Mouse (Mus musculus) lung, adult 2 months (tissue): ENCODE measurements around the gene Nkg7. TPM values are rescaled to one million over a fixed set of nuclear protein-coding genes. Genes with fewer than 3 reads are reported as not detected.
"Not testable (repeated sequence)": the region's sequence is repeated elsewhere in the genome, so short reads cannot be mapped to it uniquely, and the experiment has no call there.

Experiments used
- DNase-seq: peaks from one replicate; pipeline ENCODE4 v3.0.0; 2022
- H3K4me1 ChIP-seq: fragments of 200-500 bp; 2 replicates; pipeline ENCODE4 v1.6.1; 2011; ENCODE audit warnings: low read length; ENCODE audit not compliant: control insufficient read depth, insufficient read depth
- H3K4me3 ChIP-seq: fragments of 200-500 bp; replicated peaks from 2 replicates; pipeline ENCODE3; 2011; ENCODE audit warnings: low read depth, mild to moderate bottlenecking, control low read depth, low read length; ENCODE audit errors: extremely low read depth
- CTCF ChIP-seq: fragments of 200-500 bp; IDR thresholded peaks from 2 replicates; pipeline ENCODE4 v1.5.1; 2011; ENCODE audit warnings: mild to moderate bottlenecking, low read length, control low read depth; ENCODE audit not compliant: insufficient read depth
- POLR2A ChIP-seq: fragments of 200-500 bp; IDR thresholded peaks from 2 replicates; pipeline ENCODE4 v1.6.1; 2011; ENCODE audit warnings: low read depth, mild to moderate bottlenecking, control low read depth, low read length, borderline replicate concordance; ENCODE audit errors: extremely low read depth
- WGBS: fragments of 180-500 bp; shearing (Covaris S2); methylation state at CpG from one replicate; pipeline ENCODE4 v1.1.7; 2018; 5-methylcytosine and 5-hydroxymethylcytosine counted together
- polyA plus RNA-seq: library from polyadenylated mRNA; depleted of rRNA; stranded (reverse); fragments of >200 nt; gene quantifications from 2 replicates; pipeline ENCODE4 v1.2.3, GENCODE M21; 2012; rRNA removed

Nkg7 gene
- 17.3 and 19.7 TPM in 2 replicates for polyA plus RNA-seq

DNA sequence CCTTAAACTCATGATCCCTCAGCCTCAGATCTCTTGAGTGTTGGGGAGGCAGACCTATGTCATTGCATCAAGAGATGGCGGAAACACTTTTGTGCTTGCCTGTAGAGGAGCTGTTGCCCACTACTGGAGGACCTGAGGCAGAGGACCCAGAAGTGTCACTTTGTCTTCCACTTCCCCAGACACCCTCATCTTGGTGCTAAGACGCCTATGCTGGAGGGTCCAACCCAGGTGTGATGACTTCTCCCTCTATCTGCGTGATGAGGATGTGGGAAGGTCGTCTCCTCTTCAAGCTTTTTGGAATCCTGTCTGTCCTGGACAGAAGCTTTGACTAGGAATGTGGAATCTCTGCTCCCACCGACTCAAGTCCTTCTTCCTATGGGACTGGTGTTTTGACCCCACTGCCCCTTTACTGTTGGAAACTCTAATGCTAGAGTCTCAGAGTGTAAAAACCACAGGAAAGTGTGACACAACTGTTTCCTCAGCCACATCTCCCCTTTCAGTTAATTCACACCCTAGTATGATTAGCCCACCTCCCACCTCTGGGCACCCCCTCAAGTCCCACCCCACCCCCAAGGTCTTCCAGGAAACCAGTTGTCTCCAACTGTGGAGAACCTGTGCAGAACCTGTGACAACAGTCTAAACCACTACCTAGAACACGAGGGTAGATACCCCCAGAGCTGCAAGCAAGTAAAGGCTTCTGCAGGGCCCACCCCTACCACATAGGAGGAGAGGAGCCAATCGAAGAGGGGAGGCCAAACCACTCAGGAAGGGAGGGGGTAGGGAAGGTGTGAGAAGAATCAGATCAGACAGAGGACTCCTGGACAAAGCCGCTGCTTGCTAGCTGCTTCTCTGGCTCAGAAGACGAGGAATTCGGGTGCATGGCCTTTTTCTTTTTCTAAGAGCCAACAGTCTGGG is at the start of gene Nkg7:
Gene Nkg7, plus strand, starts transcription at position 733 of the 915 bp plus-strand sequence.
- no peak for DNase-seq

DNA sequence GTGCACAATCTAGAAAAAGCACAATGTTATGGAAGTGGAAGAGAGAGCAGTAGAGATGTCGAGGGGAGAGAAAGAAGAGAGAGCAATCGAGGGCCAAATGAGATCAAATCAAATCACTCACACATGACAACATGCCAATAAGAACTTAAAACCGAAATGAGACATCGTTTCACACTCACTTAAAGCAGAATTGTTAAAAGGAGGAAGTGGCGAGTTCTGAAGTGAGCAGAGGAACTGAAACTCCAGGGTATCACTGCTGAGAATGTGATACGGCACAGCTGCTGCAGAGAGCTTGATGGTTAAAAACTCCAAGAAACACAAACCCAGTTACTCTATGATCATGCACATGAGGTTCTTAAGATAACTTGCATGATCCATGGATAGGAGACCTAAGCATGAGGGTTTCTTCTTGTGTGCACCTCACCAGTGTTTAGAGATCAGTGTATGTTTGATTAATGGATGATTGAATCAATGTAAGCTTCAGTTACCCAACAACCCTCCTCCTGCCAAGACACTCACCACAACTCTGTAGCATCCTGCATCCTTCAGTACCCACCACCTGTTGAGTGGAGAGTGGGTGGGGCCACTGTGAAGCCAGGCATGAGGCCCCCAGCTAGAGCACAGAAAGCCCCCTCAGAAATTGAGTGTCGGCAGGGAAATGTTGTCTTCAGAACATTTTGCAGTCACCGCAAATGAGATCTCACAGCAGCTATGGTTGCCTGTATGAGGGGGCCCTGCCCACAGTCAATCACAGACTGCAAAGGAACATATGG is 44.3 kb upstream of the Nkg7 start:
- 61% methylated on average over 8 of the region's 8 CpGs for WGBS
- no peak for DNase-seq
- no peak for TF ChIP-seq POLR2A
- no peak for TF ChIP-seq CTCF
- Histone ChIP-seq H3K4me1 (no peaks in the 10 kb centered on the region), H3K4me3 (no peak overlapping the region)

More for the DNA sequence above, at the start of gene Nkg7:
- TF ChIP-seq POLR2A (no peak), CTCF (no peak)
- WGBS: 57% methylated on average over 10 of the region's 10 CpGs
- Histone ChIP-seq H3K4me1 (no peaks in the 10 kb centered on the region), H3K4me3 (peak within 1 kb of the TSS; percentile 8)

DNA sequence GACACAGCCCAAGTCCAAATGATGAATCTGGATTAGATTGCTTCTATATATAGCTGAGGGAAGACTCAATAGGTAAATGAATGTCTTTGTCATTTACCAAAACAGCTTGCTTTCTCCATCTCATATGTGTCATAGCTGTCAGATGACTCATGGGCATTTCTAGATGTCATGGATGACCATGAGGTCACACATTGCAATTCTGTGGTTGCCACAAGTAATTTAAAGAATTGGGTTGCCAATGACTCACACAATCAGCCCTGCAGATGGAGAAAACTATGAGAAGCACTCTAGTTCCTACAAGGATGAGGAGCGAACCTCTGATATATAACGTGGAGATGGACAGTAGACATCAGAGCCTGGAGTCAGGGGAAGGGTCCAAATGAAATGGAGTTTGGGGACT is 37.4 kb upstream of the Nkg7 start:
- 73% methylated on average over 2 of the region's 2 CpGs for WGBS
- Histone ChIP-seq H3K4me3 (no peak overlapping the region), H3K4me1 (no peaks in the 10 kb centered on the region)
- TF ChIP-seq CTCF (no peak), POLR2A (no peak)
- no peak for DNase-seq

DNA sequence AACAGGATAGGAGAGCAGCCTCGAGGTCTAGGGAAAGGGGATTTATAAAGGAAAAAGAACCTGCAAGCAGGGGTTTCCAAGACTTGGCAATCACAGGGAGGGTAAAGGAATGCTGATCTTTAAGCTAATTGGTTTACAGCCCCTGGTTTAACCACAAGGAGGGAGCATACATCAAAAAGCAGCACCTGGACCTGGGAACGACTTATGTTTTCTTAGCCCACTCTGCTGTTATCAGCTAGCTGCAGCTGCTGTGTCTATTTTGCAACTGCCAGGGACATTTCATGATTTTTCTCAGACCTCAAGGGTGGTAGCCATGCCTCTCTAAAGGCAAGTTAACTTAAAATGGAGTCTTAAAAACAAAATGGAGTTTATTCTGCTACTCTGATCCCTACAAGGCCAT is 34.2 kb upstream of the Nkg7 start:
- 23% methylated on average over 2 of the region's 2 CpGs for WGBS
- TF ChIP-seq POLR2A: no peak
- no peak for TF ChIP-seq CTCF
- H3K4me1 ChIP-seq: no peaks in the 10 kb centered on the region
- H3K4me3 ChIP-seq: no peak overlapping the region
- no peak for DNase-seq

DNA sequence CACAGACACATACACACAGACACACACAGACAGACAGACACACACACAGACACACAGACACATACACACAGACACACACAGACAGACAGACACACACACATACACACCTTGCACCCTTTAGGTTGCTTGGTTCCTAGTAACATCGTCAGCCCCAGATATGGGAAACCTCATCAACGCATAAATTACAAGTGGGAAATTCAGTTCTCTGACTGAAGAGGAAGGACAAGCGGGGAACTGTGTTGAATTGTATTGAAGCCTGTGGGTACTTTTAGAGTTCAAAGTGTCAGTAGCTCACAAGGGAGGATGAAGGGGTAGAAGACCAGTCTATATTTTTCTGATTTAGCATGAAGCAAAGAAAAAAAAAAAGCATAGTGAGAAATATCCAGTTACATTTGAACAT is 29.3 kb upstream of the Nkg7 start:
- Histone ChIP-seq H3K4me3 (no peak overlapping the region), H3K4me1 (no peaks in the 10 kb centered on the region)
- no peak for DNase-seq
- TF ChIP-seq CTCF (no peak), POLR2A (no peak)
- WGBS: 62% methylated on average over 3 of the region's 3 CpGs

DNA sequence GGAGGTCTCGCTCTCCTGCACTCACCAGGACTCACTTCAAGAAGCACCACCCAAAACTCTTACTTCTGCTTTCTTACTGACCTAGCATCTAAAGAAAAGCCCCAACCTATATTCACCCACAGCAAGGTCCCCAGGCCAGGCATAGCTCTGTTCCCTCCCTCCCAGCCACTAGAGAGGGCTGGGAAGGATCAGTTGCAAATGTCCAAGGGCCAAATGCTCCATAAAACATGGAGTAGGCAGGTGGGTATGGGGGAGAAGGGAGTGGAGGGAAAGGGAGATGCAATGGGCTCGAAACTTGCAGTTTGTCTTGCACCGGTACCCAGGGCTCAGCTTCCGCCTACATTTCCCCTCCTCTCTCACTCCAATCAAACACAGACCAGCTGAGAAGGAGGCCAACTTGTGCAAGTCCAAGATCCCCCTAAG is 28.7 kb upstream of the Nkg7 start, which contains the start of gene Siglecg:
Gene Siglecg, plus strand, starts transcription at position 74 of the 423 bp plus-strand sequence.
- Histone ChIP-seq H3K4me1 (no peaks in the 10 kb centered on the region), H3K4me3 (peak within 1 kb of the TSS; percentile 25)
- no peak for DNase-seq
- TF ChIP-seq POLR2A (no peak), CTCF (no peak)
- 60% methylated on average over 4 of the region's 4 CpGs for WGBS

DNA sequence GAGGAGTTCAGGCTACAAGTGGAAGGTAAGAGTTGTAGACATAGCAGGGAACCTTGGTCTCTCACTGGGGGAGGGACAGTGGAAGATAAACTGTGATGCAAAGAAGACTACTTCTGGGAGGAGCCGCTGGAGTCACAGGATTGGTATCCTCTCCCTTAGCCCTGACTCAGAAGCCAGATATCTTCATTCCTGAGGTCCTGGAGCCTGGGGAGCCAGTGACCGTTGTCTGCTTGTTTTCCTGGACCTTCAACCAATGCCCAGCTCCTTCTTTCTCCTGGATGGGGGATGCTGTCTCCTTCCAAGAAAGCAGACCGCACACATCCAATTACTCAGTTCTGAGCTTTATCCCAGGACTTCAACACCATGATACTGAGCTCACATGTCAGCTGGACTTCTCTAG is 27.8 kb upstream of the Nkg7 start:
- WGBS: 66% methylated on average over 3 of the region's 3 CpGs
- no peak overlapping the region for H3K4me3 ChIP-seq

DNA sequence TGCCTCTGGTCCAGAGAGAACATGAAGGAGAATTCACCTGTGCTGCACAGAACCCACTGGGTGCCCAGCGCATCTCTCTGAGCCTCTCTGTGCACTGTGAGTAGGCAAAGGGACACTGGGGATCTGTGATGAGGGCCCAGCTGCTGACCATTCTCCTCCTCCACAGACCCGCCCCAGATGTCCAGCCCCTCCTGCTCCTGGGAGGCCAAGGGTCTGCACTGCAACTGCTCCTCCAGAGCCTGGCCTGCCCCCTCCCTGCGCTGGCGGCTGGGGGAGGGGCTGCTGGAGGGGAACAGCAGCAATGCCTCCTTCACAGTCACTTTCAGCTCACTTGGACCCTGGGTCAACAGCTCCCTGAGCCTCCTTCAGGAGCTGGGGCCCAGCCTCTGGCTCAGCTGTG is 25.1 kb upstream of the Nkg7 start:
- DNase-seq: not testable (repeated sequence)

More for the DNA sequence above, 27.8 kb upstream of the Nkg7 start:
- DNase-seq: no peak
- TF ChIP-seq CTCF (no peak), POLR2A (no peak)
- no peaks in the 10 kb centered on the region for H3K4me1 ChIP-seq

DNA sequence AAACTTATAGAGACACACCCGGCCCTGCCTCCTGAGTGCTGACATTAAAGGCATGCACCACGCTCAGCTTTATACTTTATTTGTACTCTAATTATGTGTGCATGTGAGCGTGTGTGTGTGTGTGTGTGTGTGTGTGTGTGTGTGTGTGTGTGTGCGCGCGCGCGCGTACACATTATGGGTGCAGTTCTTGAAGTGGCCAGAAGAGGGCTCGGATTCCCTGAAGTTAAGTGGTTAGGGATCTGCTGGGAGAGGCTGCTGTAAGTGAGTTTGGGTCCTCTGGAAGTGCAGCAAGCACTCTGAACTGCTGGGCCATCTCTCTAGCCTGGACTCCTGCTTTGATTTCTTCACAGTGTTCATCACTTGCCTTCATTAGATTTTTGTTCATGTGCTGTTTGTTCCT is 19.6 kb upstream of the Nkg7 start:
- Histone ChIP-seq H3K4me3 (no peak overlapping the region), H3K4me1 (no peaks in the 10 kb centered on the region)
- WGBS: 86% methylated on average over 10 of the region's 10 CpGs
- TF ChIP-seq POLR2A: no peak
- no peak for TF ChIP-seq CTCF
- DNase-seq: no peak

More for the DNA sequence above, 25.1 kb upstream of the Nkg7 start:
- not testable (repeated sequence) for H3K4me3 ChIP-seq, H3K4me1 ChIP-seq
- WGBS: 39% methylated on average over 4 of the region's 4 CpGs
